Mouse (Mus musculus) liver, embryonic 11.5 days (tissue): Measurements from ENCODE around the gene Aarsd1. TPM values are rescaled to one million over a fixed set of nuclear protein-coding genes. Genes with fewer than 3 reads are reported as not detected.
A peak's percentile ranks its signal among the peaks of the same experiment; 100 is the strongest.
"Not testable (repeated sequence)": the region's sequence is repeated elsewhere in the genome, so short reads cannot be mapped to it uniquely, and the experiment has no call there.

ENCODE experiments used
- ATAC-seq: fragments of 200-750 bp; cut with Nextera tagmentation; replicated peaks from 2 replicates; pipeline ENCODE4 v1.8.0; 2017; ENCODE audit warnings: moderate number of reproducible peaks, mild to moderate bottlenecking, moderate TSS enrichment, moderate library complexity; ENCODE audit not compliant: low FRiP score
- DNase-seq: peaks from one replicate; pipeline ENCODE4 v3.0.0-alpha.2; 2017; ENCODE audit warnings: low spot score
- H3K27ac ChIP-seq: fragments of 300-500 bp; sonication (generic); 2 replicates; pipeline ENCODE4 v1.5.1; 2014; ENCODE audit warnings: mild to moderate bottlenecking, low read depth, low read length, control low read depth
- H3K27me3 ChIP-seq: fragments of 300-500 bp; sonication (generic); replicated peaks from 2 replicates; pipeline ENCODE4 v1.6.1; 2014; ENCODE audit warnings: low read length, mixed read lengths; ENCODE audit not compliant: control insufficient read depth, insufficient read depth
- H3K36me3 ChIP-seq: fragments of 300-500 bp; sonication (generic); 2 replicates; pipeline ENCODE4 v1.6.1; 2014; ENCODE audit warnings: mild to moderate bottlenecking, low read length, moderate library complexity, mixed read lengths; ENCODE audit not compliant: control insufficient read depth, insufficient read depth
- H3K4me1 ChIP-seq: fragments of 300-500 bp; sonication (generic); replicated peaks from 2 replicates; pipeline ENCODE4 v1.6.1; 2014; ENCODE audit warnings: low read length, mixed read lengths; ENCODE audit not compliant: control insufficient read depth, insufficient read depth
- H3K4me2 ChIP-seq: fragments of 300-500 bp; sonication (generic); 2 replicates; pipeline ENCODE4 v1.6.1; 2014; ENCODE audit warnings: mild to moderate bottlenecking, control low read depth, moderate library complexity
- H3K4me3 ChIP-seq: fragments of 300-500 bp; sonication (generic); 2 replicates; pipeline ENCODE4 v1.5.1; 2014; ENCODE audit warnings: low read depth, low read length, control low read depth
- H3K9ac ChIP-seq: fragments of 300-500 bp; sonication (generic); 2 replicates; pipeline ENCODE4 v1.6.1; 2014; ENCODE audit warnings: low read depth, low read length, control low read depth
- H3K9me3 ChIP-seq: fragments of 300-500 bp; sonication (generic); 2 replicates; pipeline ENCODE4 v1.6.1; 2016; ENCODE audit warnings: low read length, inconsistent platforms, mixed read lengths; ENCODE audit not compliant: control insufficient read depth
- WGBS: fragments of 180-500 bp; shearing (Covaris S2); extraction: QIAGEN DNeasy Blood & Tissue Kit; methylation state at CpG from one replicate; pipeline ENCODE4 v1.1.7; 2014; 5-methylcytosine and 5-hydroxymethylcytosine counted together
- polyA plus RNA-seq: library from polyadenylated mRNA; unstranded; fragments of >200 nt; fragmentation: Nextera tagmentation; extraction: Ambion mirVana; gene quantifications from 2 replicates; pipeline ENCODE4 v1.2.1, GENCODE M21; 2014

The Aarsd1 gene
- polyA plus RNA-seq, 1 experiment from 2014 or later: 92.3 TPM

- Histone ChIP-seq H3K9ac (no peak overlapping the region), H3K27ac (no peak overlapping the region), H3K4me2 (no peak overlapping the region), H3K4me1 (no peaks in the 10 kb centered on the region), H3K4me3 (no peak overlapping the region), H3K9me3 (no peaks in the 10 kb centered on the region), H3K27me3 (peaks cover 3% of the 10 kb centered on the region; the same call in 1 of the 2 replicates), H3K36me3 (no peaks in the 10 kb centered on the region)
- ATAC-seq: no peak
- DNase-seq: no peak
- 77% methylated on average over 6 of the region's 6 CpGs for WGBS
Observed at GRCm38 (mm10) chr11:101378926-101379325, 38.5 kb downstream of the Aarsd1 start.

- not testable (repeated sequence) for H3K4me1 ChIP-seq, H3K9me3 ChIP-seq, H3K4me2 ChIP-seq, H3K36me3 ChIP-seq, ATAC-seq, DNase-seq, H3K9ac ChIP-seq, H3K27ac ChIP-seq, H3K4me3 ChIP-seq, H3K27me3 ChIP-seq
- 89% methylated on average over 8 of the region's 8 CpGs for WGBS
Observed at GRCm38 (mm10) chr11:101378196-101378595, 39.2 kb downstream of the Aarsd1 start.

- 59% methylated on average over 7 of the region's 7 CpGs for WGBS
- Histone ChIP-seq H3K9me3 (no peaks in the 10 kb centered on the region), H3K4me2 (no peak overlapping the region), H3K36me3 (no peaks in the 10 kb centered on the region), H3K27me3 (peaks cover 3% of the 10 kb centered on the region; the same call in 1 of the 2 replicates), H3K9ac (no peak overlapping the region), H3K27ac (no peak overlapping the region), H3K4me3 (no peak overlapping the region), H3K4me1 (no peaks in the 10 kb centered on the region)
- no peak for DNase-seq
- ATAC-seq: no peak
Observed at GRCm38 (mm10) chr11:101374421-101374938, 42.9 kb downstream of the Aarsd1 start.

- Histone ChIP-seq H3K9ac (no peak overlapping the region), H3K4me1 (no peaks in the 10 kb centered on the region), H3K27me3 (no peaks in the 10 kb centered on the region), H3K4me3 (no peak overlapping the region), H3K4me2 (no peak overlapping the region), H3K9me3 (no peaks in the 10 kb centered on the region), H3K27ac (no peak overlapping the region), H3K36me3 (no peaks in the 10 kb centered on the region)
- DNase-seq (no peak), ATAC-seq (no peak)
- 68% methylated on average over 5 of the region's 5 CpGs for WGBS
Observed at GRCm38 (mm10) chr11:101370141-101370540, 47.3 kb downstream of the Aarsd1 start.

GRCm38 (mm10) chr11:101367326-101367935, 50.0 kb downstream of the Aarsd1 start, which contains the start of gene G6pc:
G6pc (plus strand) TSS chr11:101367561.
- WGBS: 81% methylated on average over 8 of the region's 8 CpGs
- Histone ChIP-seq H3K4me1 (peaks cover 4% of the 10 kb centered on the region; the same call in 1 of the 2 replicates), H3K36me3 (no peaks in the 10 kb centered on the region), H3K9ac (no peak within 1 kb of the TSS), H3K4me3 (no peak within 1 kb of the TSS), H3K9me3 (no peaks in the 10 kb centered on the region), H3K27ac (no peak within 1 kb of the TSS), H3K27me3 (no peaks in the 10 kb centered on the region), H3K4me2 (no peak within 1 kb of the TSS)
- ATAC-seq (no peak), DNase-seq (no peak)

GRCm38 (mm10) chr11:101364531-101364931, 52.9 kb downstream of the Aarsd1 start:
- ATAC-seq: peak; percentile 68
- Histone ChIP-seq H3K4me1 (peaks cover 4% of the 10 kb centered on the region; the same call in 1 of the 2 replicates), H3K9me3 (no peaks in the 10 kb centered on the region), H3K4me3 (no peak overlapping the region), H3K36me3 (no peaks in the 10 kb centered on the region), H3K27me3 (no peaks in the 10 kb centered on the region), H3K9ac (no peak overlapping the region), H3K4me2 (no peak overlapping the region), H3K27ac (no peak overlapping the region)
- 10% methylated on average over 5 of the region's 5 CpGs for WGBS
- no peak for DNase-seq

- H3K4me2 ChIP-seq: no peak overlapping the region
- no peaks in the 10 kb centered on the region for H3K9me3 ChIP-seq
- no peaks in the 10 kb centered on the region for H3K36me3 ChIP-seq
- H3K9ac ChIP-seq: no peak overlapping the region
- H3K4me3 ChIP-seq: no peak overlapping the region
- 0 out of 2 replicates have a peak overlapping the region, but pooled peaks have one; percentile 55 for H3K27ac ChIP-seq
- ATAC-seq: no peak
- 52% methylated on average over 3 of the region's 3 CpGs for WGBS
- peaks cover 4% of the 10 kb centered on the region for H3K4me1 ChIP-seq
- no peak for DNase-seq
- H3K27me3 ChIP-seq: no peaks in the 10 kb centered on the region
Observed at GRCm38 (mm10) chr11:101360651-101361113, 56.7 kb downstream of the Aarsd1 start.

GRCm38 (mm10) chr11:101359776-101360175, 57.6 kb downstream of the Aarsd1 start:
- Histone ChIP-seq H3K9ac (no peak overlapping the region), H3K27ac (peak overlapping the region; percentile 55; the same call in 1 of the 2 replicates), H3K4me3 (no peak overlapping the region), H3K4me1 (peaks cover 4% of the 10 kb centered on the region), H3K9me3 (no peaks in the 10 kb centered on the region), H3K36me3 (no peaks in the 10 kb centered on the region), H3K27me3 (no peaks in the 10 kb centered on the region), H3K4me2 (no peak overlapping the region)
- ATAC-seq (no peak), DNase-seq (no peak)
- WGBS: 71% methylated on average over 9 of the region's 9 CpGs
